Mouse (Mus musculus) liver, embryonic 14.5 days (tissue): Measurements from ENCODE around the gene Clcf1. TPM values are rescaled to one million over a fixed set of nuclear protein-coding genes. Genes with fewer than 3 reads are reported as not detected.

Source experiments
- ATAC-seq: fragments of 200-750 bp; cut with Nextera tagmentation; 2 replicates; pipeline ENCODE4 v1.8.0; 2017; ENCODE audit warnings: moderate number of reproducible peaks, mild to moderate bottlenecking, moderate library complexity; ENCODE audit not compliant: insufficient read depth
- DNase-seq, 3 experiments: peaks; one replicate each; pipeline ENCODE4 v3.0.0-alpha.2; 2012 to 2013; ENCODE audit warnings: low read depth in 3 of 3, low spot score in 3 of 3
- H3K27ac ChIP-seq: fragments of 300-500 bp; sonication (generic); 2 replicates; pipeline ENCODE4 v1.5.1; 2014; ENCODE audit warnings: moderate library complexity, mild to moderate bottlenecking, control low read depth, inconsistent platforms
- H3K27me3 ChIP-seq: fragments of 300-500 bp; sonication (generic); 2 replicates; pipeline ENCODE4 v1.6.1; 2014; ENCODE audit warnings: mild to moderate bottlenecking, low read length, moderate library complexity; ENCODE audit not compliant: control insufficient read depth, insufficient read depth
- H3K36me3 ChIP-seq: fragments of 300-500 bp; sonication (generic); replicated peaks from 2 replicates; pipeline ENCODE4 v1.6.1; 2014; ENCODE audit warnings: low read depth; ENCODE audit not compliant: control insufficient read depth, insufficient read depth
- H3K4me1 ChIP-seq, 2 experiments: fragments of 200-500 bp in 1 of 2; fragments of 300-500 bp in 1 of 2; sonication (generic) in 1 of 2; replicated peaks; 2 replicates each; pipeline ENCODE4 v1.6.1; 2012 to 2014; ENCODE audit warnings: antibody characterized with exemption in 1 of 2, inconsistent platforms in 1 of 2, low read length in 1 of 2; ENCODE audit not compliant: control insufficient read depth in 2 of 2, insufficient read depth in 2 of 2
- H3K4me2 ChIP-seq: fragments of 300-500 bp; sonication (generic); 2 replicates; pipeline ENCODE4 v1.6.1; 2014; ENCODE audit warnings: low read depth, mild to moderate bottlenecking, control low read depth, moderate library complexity
- H3K4me3 ChIP-seq, 2 experiments: fragments of 200-500 bp in 1 of 2; fragments of 300-500 bp in 1 of 2; sonication (generic) in 1 of 2; 2 replicates each; pipeline ENCODE4 v1.5.1; 2012 to 2014; ENCODE audit warnings: low read depth in 2 of 2, low read length in 2 of 2, mild to moderate bottlenecking in 2 of 2, control low read depth in 1 of 2, inconsistent platforms in 1 of 2, moderate library complexity in 1 of 2; ENCODE audit not compliant: insufficient read depth in 1 of 2
- H3K9ac ChIP-seq: fragments of 300-500 bp; sonication (generic); replicated peaks from 2 replicates; pipeline ENCODE4 v1.6.1; 2014; ENCODE audit warnings: mild to moderate bottlenecking, control low read depth, moderate library complexity
- H3K9me3 ChIP-seq: fragments of 300-500 bp; sonication (generic); 2 replicates; pipeline ENCODE4 v1.6.1; 2016; ENCODE audit warnings: low read length, mixed read lengths; ENCODE audit not compliant: control insufficient read depth
- CTCF ChIP-seq: IDR thresholded peaks from 2 replicates; pipeline ENCODE4 v1.5.1; 2016; ENCODE audit warnings: antibody characterized with exemption, low read depth, control low read depth
- EP300 ChIP-seq: IDR thresholded peaks from 2 replicates; pipeline ENCODE4 v1.6.1; 2016; ENCODE audit warnings: antibody characterized with exemption, low read depth
- WGBS: fragments of 180-500 bp; shearing (Covaris S2); extraction: QIAGEN DNeasy Blood & Tissue Kit; methylation state at CpG from one replicate; pipeline ENCODE4 v1.1.7; 2014; ENCODE audit not compliant: insufficient replicate concordance; 5-methylcytosine and 5-hydroxymethylcytosine counted together
- polyA plus RNA-seq, 2 experiments: library from polyadenylated mRNA; depleted of rRNA in 1 of 2; stranded (reverse) in 1 of 2; unstranded in 1 of 2; fragments of >200 nt; fragmentation: Nextera tagmentation in 1 of 2; extraction: Ambion mirVana in 1 of 2; gene quantifications; 2 replicates each; pipeline versions ENCODE4 v1.2.1 to v1.2.3; 2012 to 2014

Clcf1 gene
- polyA plus RNA-seq, 2 experiments: 0.43 to 1.1 TPM

- Histone ChIP-seq H3K4me1 (peaks cover 8 to 23% of the 10 kb centered on the region in 2 experiments), H3K9me3 (no peaks in the 10 kb centered on the region), H3K36me3 (peaks cover 22% of the 10 kb centered on the region), H3K27me3 (no peaks in the 10 kb centered on the region; the same call in none of the 2 replicates), H3K9ac (peak within 1 kb of the TSS; percentile 96), H3K27ac (peak within 1 kb of the TSS; percentile 79), H3K4me3 (peak within 1 kb of the TSS; percentile 89 to 91), H3K4me2 (peak within 1 kb of the TSS; percentile 98)
- ATAC-seq (peak; percentile 86), DNase-seq (peak; percentile 98)
- WGBS: 0% methylated on average over 34 of the region's 34 CpGs
- TF ChIP-seq EP300 (no peak), CTCF (no peak)
Measured at GRCm38 (mm10) chr19:4201291-4201909, 12.6 kb upstream of the Clcf1 start, which contains the start of gene Rad9a. Gene Rad9a (minus strand): TSS chr19:4201662.

GRCm38 (mm10) chr19:4202149-4202548, 11.9 kb upstream of the Clcf1 start:
- Histone ChIP-seq H3K4me2 (peak overlapping the region; percentile 98), H3K9me3 (no peaks in the 10 kb centered on the region), H3K36me3 (peaks cover 15% of the 10 kb centered on the region), H3K9ac (peak overlapping the region; percentile 53; the same call in 1 of the 2 replicates), H3K27me3 (no peaks in the 10 kb centered on the region; the same call in none of the 2 replicates), H3K4me3 (peak overlapping the region; percentile 68 to 91), H3K27ac (no peak overlapping the region), H3K4me1 (peaks cover 8 to 23% of the 10 kb centered on the region in 2 experiments)
- TF ChIP-seq EP300 (no peak), CTCF (no peak)
- DNase-seq (no peak), ATAC-seq (no peak)
- WGBS: 47% methylated on average over 7 of the region's 7 CpGs

GRCm38 (mm10) chr19:4203148-4203547, 10.9 kb upstream of the Clcf1 start:
- Histone ChIP-seq H3K27ac (no peak overlapping the region), H3K36me3 (peaks cover 8% of the 10 kb centered on the region), H3K4me3 (no peak overlapping the region), H3K27me3 (no peaks in the 10 kb centered on the region; the same call in none of the 2 replicates), H3K4me1 (peaks cover 8 to 23% of the 10 kb centered on the region in 2 experiments), H3K4me2 (no peak overlapping the region), H3K9ac (no peak overlapping the region), H3K9me3 (no peaks in the 10 kb centered on the region)
- peak; percentile 16; the same call in 1 of the 2 replicates for TF ChIP-seq CTCF
- TF ChIP-seq EP300: no peak
- DNase-seq (no peak), ATAC-seq (no peak)
- 45% methylated on average over 3 of the region's 3 CpGs for WGBS

- Histone ChIP-seq H3K27ac (no peak overlapping the region), H3K4me3 (no peak overlapping the region), H3K4me1 (peaks cover 8 to 23% of the 10 kb centered on the region in 2 experiments), H3K27me3 (no peaks in the 10 kb centered on the region; the same call in none of the 2 replicates), H3K9me3 (no peaks in the 10 kb centered on the region), H3K36me3 (peaks cover 6% of the 10 kb centered on the region; the same call in 1 of the 2 replicates), H3K9ac (no peak overlapping the region), H3K4me2 (no peak overlapping the region)
- ATAC-seq: no peak
- WGBS: 28% methylated on average over 13 of the region's 13 CpGs
- no peak for DNase-seq
- TF ChIP-seq CTCF: no peak
- TF ChIP-seq EP300: no peak
Measured at GRCm38 (mm10) chr19:4203604-4204326, 10.3 kb upstream of the Clcf1 start.

- no peak for TF ChIP-seq EP300
- TF ChIP-seq CTCF: no peak
- Histone ChIP-seq H3K4me3 (no peak overlapping the region), H3K9me3 (no peaks in the 10 kb centered on the region), H3K9ac (no peak overlapping the region), H3K4me1 (peaks cover 8 to 20% of the 10 kb centered on the region in 2 experiments), H3K36me3 (peaks cover 4% of the 10 kb centered on the region; the same call in 1 of the 2 replicates), H3K27ac (no peak overlapping the region), H3K4me2 (no peak overlapping the region), H3K27me3 (no peaks in the 10 kb centered on the region; the same call in none of the 2 replicates)
- 51% methylated on average over 4 of the region's 4 CpGs for WGBS
- DNase-seq (no peak), ATAC-seq (no peak)
Measured at GRCm38 (mm10) chr19:4204889-4205288, 9.1 kb upstream of the Clcf1 start.
